Comparison of ENCODE assay signal across 8 mouse cellular contexts in the genomic region with DNA sequence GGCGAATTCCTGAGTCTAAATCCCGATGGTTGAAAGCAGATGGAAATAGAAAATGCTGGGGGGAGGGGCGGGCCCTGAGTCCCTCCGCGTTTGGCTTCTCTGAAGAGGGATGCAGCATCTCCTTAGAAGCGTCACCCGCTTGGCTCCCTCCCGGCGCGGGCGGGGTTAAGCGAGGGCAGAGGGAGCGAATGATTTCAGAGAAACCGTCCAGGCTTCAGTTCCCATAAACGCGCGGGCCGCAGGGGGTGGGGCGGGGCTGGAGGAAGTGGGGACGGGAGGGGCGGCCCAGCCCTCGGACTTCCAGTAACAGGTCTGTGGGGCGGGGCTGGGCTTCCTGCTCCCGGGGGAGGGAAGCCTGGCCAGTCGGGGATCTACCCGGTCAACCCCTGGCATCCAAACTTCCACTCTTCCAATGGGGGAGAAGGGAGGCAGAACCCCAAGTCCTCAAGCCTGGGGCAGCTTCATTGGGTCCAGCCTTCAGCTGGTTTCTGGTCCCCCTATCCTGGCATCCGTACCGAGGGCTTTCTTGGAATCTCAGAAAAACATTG. TPM values are rescaled to one million over a fixed set of nuclear protein-coding genes. Genes with fewer than 3 reads are reported as not detected.
DNase-seq lines count a peak whose midpoint lies in the region; ATAC-seq and TF ChIP-seq lines count a peak whose summit lies in the region.

No protein-coding gene starts in this region.

- H3K27me3 ChIP-seq in intestine, postnatal 0 days (replicated peaks; ENCODE audit: control insufficient read depth, insufficient read depth, low read length), result no peaks in the 10 kb centered on the region
- H3K27me3 ChIP-seq in limb, embryonic 15.5 days, result peaks cover 26% of the 10 kb centered on the region
- H3K27me3 ChIP-seq in midbrain, embryonic 15.5 days (replicated peaks), result peaks cover 22% of the 10 kb centered on the region

- H3K4me2 ChIP-seq in intestine, postnatal 0 days (replicated peaks; ENCODE audit: low read depth), result peak overlapping the region; percentile 56
- H3K4me2 ChIP-seq in limb, embryonic 15.5 days, result peak overlapping the region; percentile 69
- peak overlapping the region; percentile 76 for H3K4me2 ChIP-seq in midbrain, embryonic 15.5 days

- DNase-seq in cerebellum, postnatal 10 days, result peak; percentile 69 to 76
- no peak for DNase-seq in cerebellum, adult 9-11 months
- peak; percentile 73 for DNase-seq in embryo, embryonic 10.5 days (ENCODE audit: low spot score)
- peak; percentile 99 for DNase-seq in heart, adult 11 months
- DNase-seq in spleen, postnatal 4 days (ENCODE audit: low spot score in 2 of 2), result peak; percentile 83 to 90

- WGBS in intestine, postnatal 0 days, result 1% methylated on average over 28 of the region's 28 CpGs
- under 1% methylated on average over 23 of the region's 28 CpGs for WGBS in limb, embryonic 15.5 days
- under 1% methylated on average over 27 of the region's 28 CpGs for WGBS in midbrain, embryonic 15.5 days

- TF ChIP-seq CTCF in intestine, postnatal 0 days (IDR thresholded peaks at IDR 0.05; ENCODE audit: low read depth), result no peak

- peak overlapping the region; percentile 23 for H3K9ac ChIP-seq in intestine, postnatal 0 days (ENCODE audit: low read depth, low read length)
- H3K9ac ChIP-seq in limb, embryonic 15.5 days, result peak overlapping the region; percentile 23; the same call in 1 of the 2 replicates
- H3K9ac ChIP-seq in midbrain, embryonic 15.5 days, result peak overlapping the region; percentile 42

- peaks cover 3% of the 10 kb centered on the region; the same call in 1 of the 2 replicates for H3K4me1 ChIP-seq in intestine, postnatal 0 days (replicated peaks; ENCODE audit: control insufficient read depth, insufficient read depth, low read length)
- peaks cover 33% of the 10 kb centered on the region for H3K4me1 ChIP-seq in limb, embryonic 15.5 days
- H3K4me1 ChIP-seq in midbrain, embryonic 15.5 days, result peaks cover 24% of the 10 kb centered on the region

- peak; percentile 54 for ATAC-seq in intestine, postnatal 0 days
- peak; percentile 55 for ATAC-seq in limb, embryonic 15.5 days (ENCODE audit: insufficient number of reproducible peaks, low FRiP score, low TSS enrichment, low read depth)
- ATAC-seq in midbrain, embryonic 15.5 days (replicated peaks), result peak; percentile 43

- H3K9me3 ChIP-seq in intestine, postnatal 0 days (ENCODE audit: control insufficient read depth), result no peaks in the 10 kb centered on the region
- no peaks in the 10 kb centered on the region for H3K9me3 ChIP-seq in limb, embryonic 15.5 days
- H3K9me3 ChIP-seq in midbrain, embryonic 15.5 days, result no peaks in the 10 kb centered on the region

- H3K4me3 ChIP-seq in intestine, postnatal 0 days (ENCODE audit: low read depth, low read length), result peak overlapping the region; percentile 33
- H3K4me3 ChIP-seq in limb, embryonic 15.5 days, result peak overlapping the region; percentile 42
- peak overlapping the region; percentile 43 for H3K4me3 ChIP-seq in midbrain, embryonic 15.5 days

- H3K27ac ChIP-seq in intestine, postnatal 0 days (ENCODE audit: low read depth, low read length), result peak overlapping the region; percentile 83
- H3K27ac ChIP-seq in limb, embryonic 15.5 days, result peak overlapping the region; percentile 74
- 0 out of 2 replicates have a peak overlapping the region, but pooled peaks have one; percentile 40 for H3K27ac ChIP-seq in midbrain, embryonic 15.5 days

- peaks cover 21% of the 10 kb centered on the region; the same call in 1 of the 2 replicates for H3K36me3 ChIP-seq in intestine, postnatal 0 days (ENCODE audit: control insufficient read depth, insufficient read depth)
- H3K36me3 ChIP-seq in limb, embryonic 15.5 days, result no peaks in the 10 kb centered on the region
- no peaks in the 10 kb centered on the region for H3K36me3 ChIP-seq in midbrain, embryonic 15.5 days (replicated peaks)

RNA-seq across cellular contexts. Expression of a gene that starts 6.3 kb away (rescaled TPM):
- polyA plus RNA-seq in intestine, postnatal 0 days (2015; fragmentation: Nextera tagmentation; extraction: Ambion mirVana), result 19.0 and 23.7 TPM in 2 replicates
- polyA plus RNA-seq in limb, embryonic 15.5 days (2015; fragmentation: Nextera tagmentation; extraction: Ambion mirVana), result 3.9 and 4.4 TPM in 2 replicates
- polyA plus RNA-seq in midbrain, embryonic 15.5 days (2015; fragmentation: Nextera tagmentation; extraction: Ambion mirVana), result 0.89 and 1.7 TPM in 2 replicates

RNA-seq across cellular contexts. Expression of a gene that starts 19.7 kb away (rescaled TPM):
- polyA plus RNA-seq in intestine, postnatal 0 days (2015; fragmentation: Nextera tagmentation; extraction: Ambion mirVana), result 54.8 and 56.5 TPM in 2 replicates
- polyA plus RNA-seq in limb, embryonic 15.5 days (2015; fragmentation: Nextera tagmentation; extraction: Ambion mirVana), result 14.6 and 15.2 TPM in 2 replicates
- polyA plus RNA-seq in midbrain, embryonic 15.5 days (2015; fragmentation: Nextera tagmentation; extraction: Ambion mirVana), result 0.40 and 0.57 TPM in 2 replicates

RNA-seq across cellular contexts. Expression of a gene that starts 35.5 kb away (rescaled TPM):
- polyA plus RNA-seq in intestine, postnatal 0 days (2015; fragmentation: Nextera tagmentation; extraction: Ambion mirVana), result 0.16 and 0.39 TPM in 2 replicates
- not detected in 2 replicates for polyA plus RNA-seq in limb, embryonic 15.5 days (2015; fragmentation: Nextera tagmentation; extraction: Ambion mirVana)
- 15.2 and 15.4 TPM in 2 replicates for polyA plus RNA-seq in midbrain, embryonic 15.5 days (2015; fragmentation: Nextera tagmentation; extraction: Ambion mirVana)

RNA-seq across cellular contexts. Expression of a gene that starts 44.8 kb away (rescaled TPM):
- not detected in 2 replicates for polyA plus RNA-seq in intestine, postnatal 0 days (2015; fragmentation: Nextera tagmentation; extraction: Ambion mirVana)
- polyA plus RNA-seq in limb, embryonic 15.5 days (2015; fragmentation: Nextera tagmentation; extraction: Ambion mirVana), result not detected in 2 replicates
- 1.1 and 1.2 TPM in 2 replicates for polyA plus RNA-seq in midbrain, embryonic 15.5 days (2015; fragmentation: Nextera tagmentation; extraction: Ambion mirVana)

RNA-seq across cellular contexts. Expression of a gene that starts 45.5 kb away (rescaled TPM):
- polyA plus RNA-seq in intestine, postnatal 0 days (2015; fragmentation: Nextera tagmentation; extraction: Ambion mirVana), result 36.2 and 38.0 TPM in 2 replicates
- 120 and 150 TPM in 2 replicates for polyA plus RNA-seq in limb, embryonic 15.5 days (2015; fragmentation: Nextera tagmentation; extraction: Ambion mirVana)
- 12.4 and 13.8 TPM in 2 replicates for polyA plus RNA-seq in midbrain, embryonic 15.5 days (2015; fragmentation: Nextera tagmentation; extraction: Ambion mirVana)

Comparison
In these comparisons a context has a peak if more than half of its experiments do, and no peak if none do; other contexts are left out.
1. RNA of a gene that starts 35.5 kb away (polyA plus RNA-seq): 15.2 to 15.4 TPM in midbrain, embryonic 15.5 days; 0.16 to 0.39 TPM in intestine, postnatal 0 days and not detected in limb, embryonic 15.5 days; every median in the first group is over 10 times any median in the second.
2. Peak in every context shown above with its lines, with median percentiles within 50 percentile points of each other: ATAC-seq, H3K27ac ChIP-seq, H3K4me2 ChIP-seq, H3K4me3 ChIP-seq and H3K9ac ChIP-seq.